Mouse (Mus musculus): ENCODE measurements around the gene Qtrt2. TPM values are rescaled to one million over a fixed set of nuclear protein-coding genes. Genes with fewer than 3 reads are reported as not detected.

Gene Qtrt2
- polyA plus RNA-seq (2012; fragmentation: generic; extraction: Trizol): 1 to 10 TPM in 1 of 2 experiments, under 1 TPM in 1; 0.40 to 5.4 TPM

DNA sequence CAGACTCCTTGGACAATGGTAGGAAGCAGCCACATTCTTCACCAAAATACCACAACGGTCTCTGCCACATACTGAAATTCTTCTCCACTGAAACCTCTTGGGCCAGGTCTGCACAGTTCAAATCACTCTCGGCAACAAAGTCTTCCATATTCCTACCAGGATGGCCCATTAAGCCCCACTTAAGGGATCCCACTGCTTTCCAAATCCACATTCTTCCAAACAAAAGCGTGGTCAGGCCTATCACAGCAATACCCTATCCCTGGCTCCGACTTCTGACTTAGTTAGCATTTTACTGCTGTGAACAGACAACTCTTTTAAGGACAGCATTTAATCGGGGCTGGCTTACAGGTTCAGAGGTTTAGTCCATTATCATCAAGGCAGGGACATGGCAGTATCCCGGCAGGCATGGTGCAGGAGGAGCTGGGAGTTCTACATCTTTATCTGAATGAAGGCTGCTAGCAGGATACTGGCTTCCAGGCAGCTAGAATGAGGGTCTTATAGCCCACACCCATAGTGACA is at the start of gene Qtrt2:
Gene Qtrt2, minus strand, starts transcription at position 469 of the 519 bp plus-strand sequence.

DNA sequence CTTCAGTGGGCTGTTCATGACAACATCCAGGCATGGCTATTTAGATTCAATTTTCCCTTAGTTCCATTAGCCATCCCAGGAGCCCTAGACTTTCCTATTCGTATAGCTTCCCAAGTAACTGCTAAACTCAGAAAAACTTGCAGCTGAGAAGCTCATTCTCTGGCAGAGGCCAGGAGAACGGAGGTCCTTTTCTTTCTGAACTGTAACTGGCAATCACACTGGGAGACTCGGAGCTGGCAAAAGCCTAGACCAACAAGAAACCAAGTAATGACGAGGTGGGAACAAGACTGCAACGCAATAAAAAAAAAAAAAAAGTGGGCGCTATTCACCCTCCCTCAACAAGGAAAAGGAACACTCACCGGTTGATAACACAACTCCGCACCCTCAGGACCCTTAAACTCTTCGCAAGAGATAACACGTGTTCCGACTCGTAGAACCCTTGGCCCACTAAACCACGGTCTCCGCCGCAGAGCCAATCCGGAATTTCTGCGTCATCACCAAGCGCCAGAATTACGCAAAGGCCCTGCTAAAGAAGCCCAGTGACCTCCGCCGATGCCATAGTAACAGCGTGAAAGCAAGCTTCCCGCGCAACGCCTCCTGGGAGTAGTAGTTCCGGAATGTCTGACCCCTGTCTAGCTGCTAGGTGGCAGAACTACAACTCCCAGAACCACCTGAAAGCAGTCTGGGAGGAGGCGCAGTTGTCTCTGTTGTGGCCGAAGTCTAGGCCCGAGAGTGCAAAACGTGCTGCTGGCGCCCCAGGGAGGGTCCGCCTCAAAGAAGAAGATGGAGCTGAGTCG is 37.2 kb downstream of the Qtrt2 start, which contains the start of gene Ccdc191:
Gene Ccdc191, plus strand, starts transcription at position 593 of the 797 bp plus-strand sequence.

Other genes with a start within 250 kb of the Qtrt2 start
- gene Drd3, start 172.8 kb downstream of the Qtrt2 start, polyA plus RNA-seq (2012; fragmentation: generic; extraction: Trizol): not detected
- 1 to 10 TPM in 1 of 2 experiments, under 1 TPM in 1; 0.48 to 5.8 TPM for gene Ccdc191, start 37.0 kb downstream of the Qtrt2 start, polyA plus RNA-seq (2012; fragmentation: generic; extraction: Trizol)
- under 1 TPM in 1 of 2 experiments, not detected in 1; 0.01 TPM for gene Zdhhc23, start 53.0 kb upstream of the Qtrt2 start, polyA plus RNA-seq (2012; fragmentation: generic; extraction: Trizol)
- under 1 TPM; 0.01 to 0.39 TPM for gene Gramd1c, start 136.5 kb upstream of the Qtrt2 start, polyA plus RNA-seq (2012; fragmentation: generic; extraction: Trizol)
- 10 to 100 TPM in 1 of 2 experiments, 1 to 10 TPM in 1; 2.5 to 21.0 TPM for gene Atp6v1a, start 212.9 kb upstream of the Qtrt2 start, polyA plus RNA-seq (2012; fragmentation: generic; extraction: Trizol)
- gene Naa50, start 213.0 kb upstream of the Qtrt2 start, polyA plus RNA-seq (2012; fragmentation: generic; extraction: Trizol): 1 to 10 TPM; 3.0 to 7.0 TPM
- 1 to 10 TPM in 1 of 2 experiments, under 1 TPM in 1; 0.42 to 1.7 TPM for gene Usf3, start 246.4 kb upstream of the Qtrt2 start, polyA plus RNA-seq (2012; fragmentation: generic; extraction: Trizol)

All from C3H10T1/2 (cell line).